Mouse (Mus musculus) 3134 (cell line): Measurements from ENCODE around the gene Adcy2.

Source experiments
- DNase-seq: peaks from one replicate; pipeline ENCODE4 v3.0.0-alpha.2; 2011; ENCODE audit warnings: low spot score; ENCODE audit not compliant: insufficient read length; ENCODE audit errors: extremely low read depth

The Adcy2 gene

DNA sequence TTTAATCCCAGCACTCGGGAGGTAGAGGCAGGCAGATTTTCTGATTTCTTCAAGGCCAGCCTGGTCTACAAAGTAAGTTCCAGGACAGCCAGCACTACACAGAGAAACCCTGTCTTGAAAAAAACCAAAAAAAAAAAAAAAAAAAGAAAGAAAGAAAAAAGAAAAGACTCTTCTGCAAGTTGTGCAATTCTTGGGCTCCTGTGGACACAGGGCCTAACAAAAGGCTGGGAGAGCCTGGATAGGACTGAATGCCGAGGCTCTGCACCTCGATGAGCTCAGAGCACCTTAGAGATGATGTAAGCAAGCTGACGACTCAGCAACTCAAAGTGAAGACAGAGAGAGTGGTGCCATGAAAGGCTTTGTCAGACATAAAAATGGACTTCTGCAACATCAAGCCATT lies 424.9 kb downstream of the Adcy2 start:
- DNase-seq, result no peak

DNA sequence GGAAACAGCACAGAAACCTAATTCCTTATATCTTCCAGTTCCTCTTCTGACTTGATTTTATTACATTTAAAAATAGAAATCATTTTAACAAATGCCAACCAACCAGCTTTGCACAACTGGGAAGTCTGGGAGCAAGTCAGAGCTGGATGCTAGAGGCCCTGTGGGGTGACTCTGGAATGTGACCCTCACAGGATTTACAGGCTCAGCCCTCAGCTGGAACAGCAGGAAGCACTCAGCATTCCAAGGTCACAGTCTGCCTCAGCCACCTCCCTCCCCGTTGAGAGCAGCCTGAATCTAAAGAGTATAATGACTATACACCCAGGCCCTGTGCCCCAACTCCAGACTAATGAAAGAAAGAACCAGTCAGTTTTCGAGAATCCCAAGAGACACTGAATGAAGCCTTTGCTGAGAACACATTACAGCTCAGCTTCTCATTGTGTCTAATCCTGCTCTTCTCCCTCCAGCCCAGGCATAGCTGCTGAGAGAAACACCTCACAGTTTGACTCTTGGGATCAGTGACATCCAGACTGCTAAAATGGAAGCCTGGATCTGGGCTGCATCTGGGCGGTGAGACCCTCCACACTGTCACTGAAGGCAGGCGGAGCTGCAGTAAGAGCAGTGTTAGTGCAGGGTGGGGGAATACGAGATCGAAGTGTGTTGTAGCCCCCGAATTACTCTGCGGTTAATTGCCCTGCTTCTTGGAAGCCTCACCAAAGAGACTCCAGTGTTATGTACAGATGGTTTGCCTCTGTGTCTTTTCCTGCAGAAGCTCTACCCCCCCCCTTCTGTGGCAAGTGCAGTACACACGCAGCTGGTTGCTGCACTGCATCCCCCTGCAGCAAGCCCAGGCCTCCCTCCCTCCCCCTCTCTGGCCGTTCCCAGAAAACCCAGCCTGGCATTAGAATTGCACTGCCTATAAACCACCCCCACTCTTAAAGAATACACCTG lies 426.1 kb downstream of the Adcy2 start:
- DNase-seq, result no peak

DNA sequence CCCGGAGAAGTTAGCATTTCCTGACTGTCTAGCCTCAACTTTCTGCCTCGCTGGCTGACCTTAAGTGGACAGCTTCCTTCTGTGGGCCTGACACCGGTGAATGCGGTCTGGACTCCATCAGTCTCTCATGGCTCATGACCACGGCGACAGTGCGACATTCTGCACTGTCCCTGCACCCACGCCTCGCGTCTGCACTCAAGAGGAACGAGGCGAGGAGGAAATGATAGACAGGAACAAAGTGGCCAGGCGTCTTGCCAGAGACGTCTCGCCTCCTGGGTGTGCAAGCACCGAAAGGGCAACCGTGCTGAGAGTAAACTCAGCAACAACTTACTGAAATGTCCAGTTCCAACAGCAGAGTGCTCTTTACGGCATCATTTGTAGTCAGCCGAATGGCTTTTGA lies 427.1 kb downstream of the Adcy2 start:
- no peak for DNase-seq
